Mouse (Mus musculus) heart, embryonic 13.5 days (tissue): ENCODE measurements around the gene Zbed4. TPM values are rescaled to one million over a fixed set of nuclear protein-coding genes. Genes with fewer than 3 reads are reported as not detected.
"Not testable (repeated sequence)": the region's sequence is repeated elsewhere in the genome, so short reads cannot be mapped to it uniquely, and the experiment has no call there.

Source experiments
- ATAC-seq: fragments of 200-750 bp; cut with Nextera tagmentation; 2 replicates; pipeline ENCODE4 v1.8.0; 2017; ENCODE audit warnings: moderate TSS enrichment; ENCODE audit not compliant: insufficient number of reproducible peaks, low FRiP score, low TSS enrichment; ENCODE audit errors: extremely low read depth
- H3K27ac ChIP-seq: fragments of 300-500 bp; sonication (generic); replicated peaks from 2 replicates; pipeline ENCODE4 v1.5.1; 2015; ENCODE audit warnings: moderate library complexity, mild to moderate bottlenecking, inconsistent platforms
- H3K27me3 ChIP-seq: fragments of 300-500 bp; sonication (generic); replicated peaks from 2 replicates; pipeline ENCODE4 v1.6.1; 2015; ENCODE audit warnings: mild to moderate bottlenecking, inconsistent platforms
- H3K36me3 ChIP-seq: fragments of 300-500 bp; sonication (generic); 2 replicates; pipeline ENCODE4 v1.6.1; 2015; ENCODE audit warnings: mild to moderate bottlenecking, inconsistent platforms
- H3K4me1 ChIP-seq: fragments of 300-500 bp; sonication (generic); 2 replicates; pipeline ENCODE4 v1.6.1; 2015; ENCODE audit warnings: inconsistent platforms
- H3K4me2 ChIP-seq: fragments of 300-500 bp; sonication (generic); 2 replicates; pipeline ENCODE4 v1.6.1; 2015; ENCODE audit warnings: inconsistent platforms, mild to moderate bottlenecking, moderate library complexity
- H3K4me3 ChIP-seq: fragments of 300-500 bp; sonication (generic); 2 replicates; pipeline ENCODE4 v1.5.1; 2015; ENCODE audit warnings: moderate library complexity, mild to moderate bottlenecking, inconsistent platforms
- H3K9ac ChIP-seq: fragments of 300-500 bp; sonication (generic); 2 replicates; pipeline ENCODE4 v1.6.1; 2015; ENCODE audit warnings: inconsistent platforms, mild to moderate bottlenecking, moderate library complexity
- H3K9me3 ChIP-seq: fragments of 300-500 bp; sonication (generic); 2 replicates; pipeline ENCODE4 v1.6.1; 2016; ENCODE audit warnings: inconsistent platforms
- WGBS: fragments of 180-500 bp; shearing (Covaris S2); methylation state at CpG from one replicate; pipeline ENCODE4 v1.1.7; 2015; ENCODE audit warnings: mixed read lengths; 5-methylcytosine and 5-hydroxymethylcytosine counted together
- polyA plus RNA-seq: library from polyadenylated mRNA; unstranded; fragments of >200 nt; fragmentation: Nextera tagmentation; extraction: Ambion mirVana; gene quantifications from 2 replicates; pipeline ENCODE4 v1.2.1, GENCODE M21; 2015

Zbed4 gene
- polyA plus RNA-seq, 1 experiment from 2014 or later: 12.1 TPM

- not testable (repeated sequence) for H3K27me3 ChIP-seq, H3K9ac ChIP-seq, H3K4me3 ChIP-seq, H3K4me2 ChIP-seq, H3K9me3 ChIP-seq, H3K27ac ChIP-seq, H3K4me1 ChIP-seq, ATAC-seq
- WGBS: 88% methylated on average over 2 of the region's 2 CpGs
- peaks cover 67% of the 10 kb centered on the region for H3K36me3 ChIP-seq
Measured at GRCm38 (mm10) chr15:88766139-88766538, 14.7 kb downstream of the Zbed4 start.

- H3K9me3 ChIP-seq: no peaks in the 10 kb centered on the region
- H3K4me3 ChIP-seq: no peak overlapping the region
- H3K27me3 ChIP-seq: no peaks in the 10 kb centered on the region
- no peak overlapping the region for H3K9ac ChIP-seq
- 82% methylated on average over 1 of the region's 1 CpGs for WGBS
- no peak for ATAC-seq
- peaks cover 63% of the 10 kb centered on the region for H3K36me3 ChIP-seq
- no peak overlapping the region for H3K4me2 ChIP-seq
- H3K27ac ChIP-seq: no peak overlapping the region
- 0 out of 2 replicates have a peak, but pooled peaks cover 3% of the 10 kb centered on the region for H3K4me1 ChIP-seq
Measured at GRCm38 (mm10) chr15:88768537-88768936, 17.1 kb downstream of the Zbed4 start.

GRCm38 (mm10) chr15:88774630-88775029, 23.2 kb downstream of the Zbed4 start:
- H3K27ac ChIP-seq, H3K9ac ChIP-seq, H3K9me3 ChIP-seq, H3K4me1 ChIP-seq, H3K4me3 ChIP-seq, H3K4me2 ChIP-seq, H3K27me3 ChIP-seq, ATAC-seq: not testable (repeated sequence)
- 87% methylated on average over 5 of the region's 5 CpGs for WGBS
- peaks cover 74% of the 10 kb centered on the region for H3K36me3 ChIP-seq

GRCm38 (mm10) chr15:88792140-88792850, 40.8 kb downstream of the Zbed4 start:
- no peak for ATAC-seq
- WGBS: 71% methylated on average over 4 of the region's 4 CpGs
- peaks cover 4% of the 10 kb centered on the region; the same call in 1 of the 2 replicates for H3K36me3 ChIP-seq
- H3K27me3 ChIP-seq: no peaks in the 10 kb centered on the region
- no peak overlapping the region for H3K9ac ChIP-seq
- no peak overlapping the region for H3K4me3 ChIP-seq
- no peak overlapping the region for H3K4me2 ChIP-seq
- H3K9me3 ChIP-seq: no peaks in the 10 kb centered on the region
- H3K27ac ChIP-seq: no peak overlapping the region
- no peaks in the 10 kb centered on the region for H3K4me1 ChIP-seq

- not testable (repeated sequence) for H3K4me1 ChIP-seq, H3K27me3 ChIP-seq, H3K9me3 ChIP-seq, H3K9ac ChIP-seq, ATAC-seq, H3K27ac ChIP-seq, H3K4me3 ChIP-seq, H3K4me2 ChIP-seq, H3K36me3 ChIP-seq
- 85% methylated on average over 4 of the region's 5 CpGs for WGBS
Measured at GRCm38 (mm10) chr15:88794729-88795128, 43.3 kb downstream of the Zbed4 start.

GRCm38 (mm10) chr15:88799950-88800371, 48.5 kb downstream of the Zbed4 start:
- Histone ChIP-seq H3K9ac (no peak overlapping the region), H3K4me3 (no peak overlapping the region), H3K4me1 (no peaks in the 10 kb centered on the region), H3K9me3 (no peaks in the 10 kb centered on the region), H3K27ac (no peak overlapping the region), H3K4me2 (no peak overlapping the region), H3K36me3 (peaks cover 16% of the 10 kb centered on the region), H3K27me3 (no peaks in the 10 kb centered on the region)
- 75% methylated on average over 11 of the region's 11 CpGs for WGBS
- ATAC-seq: no peak

- H3K4me2 ChIP-seq: no peak overlapping the region
- no peak overlapping the region for H3K9ac ChIP-seq
- no peaks in the 10 kb centered on the region for H3K9me3 ChIP-seq
- H3K36me3 ChIP-seq: peaks cover 26% of the 10 kb centered on the region
- no peaks in the 10 kb centered on the region for H3K4me1 ChIP-seq
- H3K27me3 ChIP-seq: no peaks in the 10 kb centered on the region
- no peak for ATAC-seq
- H3K4me3 ChIP-seq: no peak overlapping the region
- WGBS: 79% methylated on average over 6 of the region's 6 CpGs
- no peak overlapping the region for H3K27ac ChIP-seq
Measured at GRCm38 (mm10) chr15:88800921-88801354, 49.5 kb downstream of the Zbed4 start.

GRCm38 (mm10) chr15:88801903-88802302, 50.4 kb downstream of the Zbed4 start:
- WGBS: 82% methylated on average over 3 of the region's 3 CpGs

GRCm38 (mm10) chr15:88802348-88802747, 50.9 kb downstream of the Zbed4 start:
- Histone ChIP-seq H3K9me3 (no peaks in the 10 kb centered on the region), H3K4me3 (no peak overlapping the region), H3K9ac (no peak overlapping the region), H3K4me1 (no peaks in the 10 kb centered on the region), H3K27ac (no peak overlapping the region), H3K4me2 (no peak overlapping the region), H3K36me3 (peaks cover 40% of the 10 kb centered on the region), H3K27me3 (no peaks in the 10 kb centered on the region)
- WGBS: 81% methylated on average over 6 of the region's 6 CpGs
- no peak for ATAC-seq

More at GRCm38 (mm10) chr15:88801903-88802302, 50.4 kb downstream of the Zbed4 start:
- Histone ChIP-seq H3K4me1 (no peaks in the 10 kb centered on the region), H3K36me3 (peaks cover 36% of the 10 kb centered on the region), H3K9me3 (no peaks in the 10 kb centered on the region), H3K4me3 (no peak overlapping the region), H3K27me3 (no peaks in the 10 kb centered on the region), H3K9ac (no peak overlapping the region), H3K4me2 (no peak overlapping the region), H3K27ac (no peak overlapping the region)
- no peak for ATAC-seq

GRCm38 (mm10) chr15:88808121-88808520, 56.7 kb downstream of the Zbed4 start:
- Histone ChIP-seq H3K4me2 (no peak overlapping the region), H3K4me1 (no peaks in the 10 kb centered on the region), H3K9me3 (no peaks in the 10 kb centered on the region), H3K27me3 (no peaks in the 10 kb centered on the region), H3K36me3 (peaks cover 87% of the 10 kb centered on the region), H3K4me3 (no peak overlapping the region), H3K27ac (no peak overlapping the region), H3K9ac (no peak overlapping the region)
- no peak for ATAC-seq
- 81% methylated on average over 8 of the region's 8 CpGs for WGBS

GRCm38 (mm10) chr15:88810369-88810768, 58.9 kb downstream of the Zbed4 start:
- H3K4me3 ChIP-seq: no peak overlapping the region
- peaks cover 92% of the 10 kb centered on the region for H3K36me3 ChIP-seq
- H3K9me3 ChIP-seq: no peaks in the 10 kb centered on the region
- no peaks in the 10 kb centered on the region for H3K27me3 ChIP-seq
- ATAC-seq: no peak
- no peaks in the 10 kb centered on the region for H3K4me1 ChIP-seq
- H3K4me2 ChIP-seq: no peak overlapping the region
- WGBS: 87% methylated on average over 2 of the region's 2 CpGs
- no peak overlapping the region for H3K9ac ChIP-seq
- H3K27ac ChIP-seq: no peak overlapping the region

- no peaks in the 10 kb centered on the region for H3K27me3 ChIP-seq
- no peak for ATAC-seq
- H3K4me1 ChIP-seq: peaks cover 2% of the 10 kb centered on the region
- no peak overlapping the region for H3K4me3 ChIP-seq
- no peak overlapping the region for H3K9ac ChIP-seq
- H3K27ac ChIP-seq: no peak overlapping the region
- H3K36me3 ChIP-seq: peaks cover 81% of the 10 kb centered on the region
- H3K4me2 ChIP-seq: no peak overlapping the region
- no peaks in the 10 kb centered on the region for H3K9me3 ChIP-seq
- WGBS: 85% methylated on average over 3 of the region's 3 CpGs
Measured at GRCm38 (mm10) chr15:88813262-88813661, 61.8 kb downstream of the Zbed4 start.
